Mouse (Mus musculus): Measurements from ENCODE around the gene Fam172a. TPM values are rescaled to one million over a fixed set of nuclear protein-coding genes. Genes with fewer than 3 reads are reported as not detected.

Gene Fam172a
- polyA plus RNA-seq, 2 experiments from 2014 or later: 27.7 to 28.1 TPM

DNA sequence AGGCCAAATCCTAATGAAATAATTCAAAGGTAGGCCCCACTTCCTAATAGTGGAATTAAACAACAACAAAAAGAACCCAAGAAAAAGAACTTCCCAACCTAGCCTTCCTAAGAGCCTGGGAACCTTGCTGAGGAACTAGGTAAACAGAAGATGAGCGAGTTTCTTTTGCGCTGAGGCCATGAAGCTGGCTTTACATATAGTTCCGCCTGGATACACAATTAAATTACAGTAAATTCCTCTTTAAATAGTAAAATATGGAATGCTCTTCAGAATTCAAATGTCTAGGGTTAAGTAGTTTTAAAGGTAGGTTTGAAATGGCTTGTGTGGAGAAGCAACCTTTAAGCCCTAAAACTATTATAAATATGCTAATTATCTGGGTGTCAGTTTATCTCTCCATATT, 478.4 kb downstream of the Fam172a start:
- no peak for ATAC-seq

DNA sequence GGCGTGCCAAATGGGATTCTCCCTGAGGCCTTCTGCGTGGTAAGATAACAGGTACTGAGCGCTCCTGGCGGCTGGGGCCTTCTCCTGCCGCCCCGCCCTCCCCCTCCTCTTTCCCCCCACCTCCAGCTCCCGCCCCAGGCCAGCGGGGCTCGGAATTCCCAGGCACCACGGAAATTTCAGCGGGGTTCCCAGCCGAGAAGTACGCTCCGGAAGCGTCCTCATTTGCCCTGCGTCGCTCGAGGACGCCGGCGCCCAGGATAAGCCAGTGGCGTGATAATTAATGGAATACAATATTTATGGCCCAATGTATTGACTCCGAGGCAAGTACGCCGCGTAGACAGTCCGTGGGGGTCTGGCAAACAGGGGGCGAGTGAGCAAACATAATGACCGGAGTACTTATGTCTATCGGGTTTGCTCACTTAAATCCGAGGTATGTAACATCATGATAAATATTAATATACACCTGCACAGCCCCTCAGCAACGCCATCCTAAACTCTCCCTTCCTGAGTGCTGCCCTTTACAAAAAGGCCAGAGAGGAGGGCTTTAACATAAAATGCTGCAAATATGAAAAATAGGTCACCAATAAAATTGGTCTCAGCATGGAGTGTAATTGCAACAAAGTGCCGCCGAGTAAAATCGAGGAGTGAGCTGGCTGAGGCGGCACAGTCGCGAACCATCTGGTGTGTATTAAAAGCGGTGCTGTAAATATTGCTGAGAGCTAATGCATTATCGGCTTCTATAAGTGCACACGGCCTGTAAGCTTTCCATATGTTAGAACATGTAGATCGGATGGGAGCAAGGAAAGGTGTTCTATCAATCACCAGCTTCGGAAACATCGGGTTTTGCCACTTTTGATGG, 479.5 kb downstream of the Fam172a start:
- no peak for ATAC-seq

DNA sequence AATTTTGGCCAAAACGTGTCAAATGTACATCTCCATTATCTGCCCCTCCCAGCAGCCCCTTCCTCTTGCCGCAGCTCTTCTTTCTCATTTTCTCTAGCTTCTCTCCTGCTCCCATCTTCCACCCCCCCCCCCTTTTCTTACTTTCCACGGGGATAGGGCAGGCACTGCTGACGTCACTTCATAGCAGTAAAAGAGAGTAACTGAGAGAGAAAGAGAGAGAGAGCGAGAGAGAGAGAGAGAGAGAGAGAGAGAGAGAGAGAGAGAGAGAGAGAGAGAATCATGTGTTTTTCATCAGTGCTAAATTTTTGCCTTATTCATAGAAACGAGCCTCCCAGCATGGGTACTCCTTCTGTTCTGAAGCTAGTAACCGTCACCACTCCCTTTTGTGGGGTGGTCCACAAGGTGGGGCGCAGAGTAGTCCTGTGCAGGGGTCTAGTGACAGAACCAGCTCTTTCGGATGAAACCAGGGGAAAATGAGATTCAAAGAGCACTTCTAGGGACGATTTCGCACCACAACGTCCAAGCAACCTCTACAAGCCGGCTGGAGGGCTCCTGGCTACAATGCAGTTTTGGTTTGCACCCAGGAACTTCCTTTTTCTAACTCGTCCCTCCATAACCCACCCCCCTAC, 480.2 kb downstream of the Fam172a start:
- ATAC-seq: no peak

DNA sequence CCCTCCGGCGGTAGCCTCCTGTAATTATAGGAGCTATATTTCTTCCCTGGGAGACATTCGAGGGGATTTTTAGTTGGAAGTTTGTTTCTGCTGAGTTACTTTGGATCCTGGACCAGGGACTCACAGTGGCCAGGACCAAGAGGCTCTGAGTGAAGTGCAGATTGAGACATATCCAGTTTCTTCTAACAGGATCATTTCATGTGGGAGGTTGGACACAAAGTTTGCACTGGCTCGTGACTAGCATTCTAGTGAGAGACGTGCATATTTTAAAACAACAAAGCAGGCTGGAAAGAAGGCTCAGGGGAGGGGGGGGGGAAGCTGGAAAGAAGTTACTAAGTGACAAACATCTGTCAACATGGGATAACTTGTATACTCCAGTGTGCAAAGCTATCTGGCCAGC, 481.2 kb downstream of the Fam172a start:
- no peak for ATAC-seq

DNA sequence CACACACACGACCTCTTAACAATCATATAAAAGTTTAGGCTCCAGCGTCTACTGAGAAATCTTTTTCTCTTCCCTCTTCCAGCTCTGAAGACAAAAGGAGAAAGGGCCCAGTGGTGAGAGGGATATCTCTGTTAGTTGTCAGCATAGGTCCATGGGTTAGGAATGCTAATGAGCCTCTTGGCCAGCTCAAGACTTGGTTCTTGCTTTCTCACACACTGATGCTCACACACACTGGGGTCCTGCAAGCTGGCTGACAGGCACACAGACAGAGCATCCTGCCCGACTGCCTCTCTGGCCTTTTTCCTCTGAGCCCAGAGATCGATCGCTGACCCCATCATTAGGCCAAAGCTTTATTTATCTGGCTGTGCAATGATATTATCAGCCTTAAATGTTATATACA, 482.2 kb downstream of the Fam172a start:
- ATAC-seq: no peak

DNA sequence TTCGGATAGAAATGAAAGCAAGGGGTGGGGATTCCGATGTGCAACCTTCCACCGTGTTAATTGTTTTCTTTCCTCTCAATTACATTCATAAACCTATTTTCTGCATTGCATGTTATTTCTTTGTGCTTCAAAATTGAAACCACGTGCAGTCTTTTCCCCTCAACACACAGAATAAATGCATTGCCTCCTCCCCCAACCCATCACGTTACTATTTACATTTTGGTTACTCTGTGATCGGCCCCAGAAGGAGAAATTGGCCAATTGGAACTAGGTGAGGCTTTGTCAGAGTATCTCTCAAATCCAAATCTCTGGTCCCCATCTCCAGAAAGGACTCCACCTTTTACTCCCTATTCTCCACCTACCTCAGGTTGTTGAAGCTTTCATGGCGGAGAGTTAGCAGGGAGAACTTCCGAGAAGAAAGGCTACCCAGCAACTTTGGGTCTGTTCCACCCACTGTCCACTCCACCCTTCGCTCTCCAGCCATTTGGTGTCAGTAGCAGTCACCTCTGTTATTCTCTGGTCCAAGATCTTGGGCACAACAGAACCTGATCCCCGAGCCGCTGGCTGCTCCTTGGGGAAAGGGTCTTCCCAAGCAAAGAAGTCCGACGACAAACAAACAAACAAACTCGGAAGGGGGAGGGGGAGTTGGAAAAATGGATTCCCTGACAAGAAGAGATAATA, 483.1 kb downstream of the Fam172a start:
- no peak for ATAC-seq

DNA sequence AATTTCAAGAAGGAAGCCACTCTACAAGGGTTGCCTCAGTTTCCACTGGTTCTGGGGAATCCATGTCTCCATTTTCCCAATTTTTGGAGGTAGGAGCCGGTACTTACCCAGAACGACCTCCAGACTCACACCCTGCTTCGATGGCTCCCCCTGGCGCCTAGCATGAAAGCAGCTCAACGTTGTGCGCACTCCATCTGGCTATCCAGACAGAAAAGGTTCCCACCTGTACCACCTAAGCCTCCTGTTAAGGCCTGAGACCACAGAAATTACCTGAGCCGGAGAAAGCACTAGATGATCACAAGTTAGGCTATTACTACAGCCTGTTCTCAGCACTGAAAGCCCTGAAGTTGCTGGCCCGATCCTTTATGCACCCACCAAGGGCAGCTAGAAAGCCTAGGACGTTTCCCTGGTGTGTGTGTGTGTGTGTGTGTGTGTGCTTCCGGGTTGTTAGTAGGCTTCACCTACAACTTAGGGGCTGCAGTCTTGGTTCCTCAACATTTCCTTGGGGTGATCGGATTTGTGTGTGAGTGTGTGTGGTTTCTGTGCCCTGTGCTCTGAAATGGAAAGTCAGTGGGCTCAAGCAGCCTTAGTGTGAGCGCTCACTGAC, 484.6 kb downstream of the Fam172a start:
- no peak for ATAC-seq

DNA sequence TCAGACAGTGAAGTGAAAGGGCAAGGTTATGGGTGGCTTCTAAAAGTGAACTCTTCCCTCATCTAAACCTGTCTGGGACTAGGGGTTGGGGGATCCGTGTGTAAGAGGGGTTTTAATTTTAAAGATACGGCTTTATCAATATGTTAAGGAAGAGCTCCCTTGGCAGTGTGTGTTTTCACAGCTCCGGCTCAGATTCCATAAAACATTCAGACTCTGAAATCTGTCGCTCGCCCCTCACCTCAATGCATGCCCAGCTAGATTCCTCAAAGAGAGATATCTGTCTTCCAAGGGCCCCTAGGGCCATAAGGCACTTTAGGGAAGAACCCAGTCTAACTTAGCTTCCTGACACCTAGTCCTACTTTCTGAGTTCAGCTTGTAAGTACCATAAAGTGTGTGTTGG, 486.0 kb downstream of the Fam172a start:
- ATAC-seq: no peak

DNA sequence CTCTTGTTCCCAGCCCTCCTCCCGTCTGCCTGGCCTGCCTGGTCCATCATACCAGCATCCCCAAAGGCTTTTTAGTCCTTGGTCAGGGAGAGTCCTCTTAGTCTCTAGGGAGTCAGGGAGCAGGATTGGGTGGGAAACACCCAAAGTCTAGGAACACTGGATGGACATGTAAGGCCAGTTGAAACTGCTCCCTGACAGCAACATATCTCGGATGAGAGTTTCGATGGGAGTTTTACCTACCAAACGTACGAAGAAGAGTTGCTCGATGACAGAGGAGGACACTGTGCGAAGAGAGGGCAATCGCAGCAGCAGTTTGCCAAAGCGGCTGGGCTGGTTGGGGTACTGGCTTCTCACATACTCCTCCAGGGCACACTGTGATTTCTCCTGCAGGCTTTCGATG, 487.8 kb downstream of the Fam172a start:
- ATAC-seq: no peak

DNA sequence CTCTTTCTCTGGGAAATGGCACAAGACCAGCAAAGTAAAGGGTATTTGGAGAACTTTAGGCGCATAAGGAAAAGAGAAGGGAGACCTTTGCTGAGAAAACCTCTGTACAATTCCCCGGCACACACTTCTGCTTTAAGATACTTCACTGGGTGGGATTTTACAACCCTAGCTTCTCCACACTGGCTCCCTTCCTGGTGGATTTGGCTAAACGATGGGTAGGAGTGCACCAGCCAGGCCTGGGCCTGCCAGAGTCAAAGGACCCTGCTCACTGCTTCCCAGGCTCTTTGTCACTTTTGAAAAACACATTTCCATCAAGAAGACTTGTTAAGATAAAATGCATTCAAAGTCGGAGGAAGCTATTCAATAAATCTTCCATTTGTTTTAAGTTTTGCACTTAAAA, 491.4 kb downstream of the Fam172a start:
- no peak for ATAC-seq

DNA sequence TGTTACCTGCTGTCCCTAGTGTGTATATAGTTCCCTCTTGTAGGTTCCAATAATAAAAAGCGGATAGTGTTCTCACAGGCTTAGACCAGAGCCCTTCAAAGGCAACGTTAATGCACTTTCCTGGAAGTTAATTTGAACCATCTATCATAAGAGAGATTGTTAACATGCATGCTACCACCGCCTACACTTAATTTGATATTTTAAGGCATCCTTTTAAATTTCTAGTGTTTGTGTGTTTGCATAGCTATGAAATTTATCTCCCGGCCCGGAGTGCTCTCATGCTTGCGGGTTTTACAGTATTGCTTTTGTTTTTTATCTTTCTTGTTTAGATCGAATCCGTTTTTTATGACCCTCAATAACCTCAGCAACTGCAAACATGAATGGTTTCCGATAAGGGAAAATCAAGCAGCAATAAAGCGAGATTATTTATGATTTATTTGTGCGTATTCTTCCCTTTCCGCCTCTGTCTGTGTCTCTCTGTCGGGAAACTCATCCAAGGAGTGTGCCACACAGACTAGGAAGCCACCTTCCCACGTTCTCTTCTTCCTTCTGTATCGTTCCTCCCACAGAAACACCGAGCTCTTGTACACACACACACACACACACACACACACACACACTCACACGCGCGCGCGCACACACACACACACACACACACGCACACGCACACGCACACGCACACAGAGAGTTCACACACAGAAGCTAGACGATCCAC, 492.5 kb downstream of the Fam172a start:
- no peak for ATAC-seq

DNA sequence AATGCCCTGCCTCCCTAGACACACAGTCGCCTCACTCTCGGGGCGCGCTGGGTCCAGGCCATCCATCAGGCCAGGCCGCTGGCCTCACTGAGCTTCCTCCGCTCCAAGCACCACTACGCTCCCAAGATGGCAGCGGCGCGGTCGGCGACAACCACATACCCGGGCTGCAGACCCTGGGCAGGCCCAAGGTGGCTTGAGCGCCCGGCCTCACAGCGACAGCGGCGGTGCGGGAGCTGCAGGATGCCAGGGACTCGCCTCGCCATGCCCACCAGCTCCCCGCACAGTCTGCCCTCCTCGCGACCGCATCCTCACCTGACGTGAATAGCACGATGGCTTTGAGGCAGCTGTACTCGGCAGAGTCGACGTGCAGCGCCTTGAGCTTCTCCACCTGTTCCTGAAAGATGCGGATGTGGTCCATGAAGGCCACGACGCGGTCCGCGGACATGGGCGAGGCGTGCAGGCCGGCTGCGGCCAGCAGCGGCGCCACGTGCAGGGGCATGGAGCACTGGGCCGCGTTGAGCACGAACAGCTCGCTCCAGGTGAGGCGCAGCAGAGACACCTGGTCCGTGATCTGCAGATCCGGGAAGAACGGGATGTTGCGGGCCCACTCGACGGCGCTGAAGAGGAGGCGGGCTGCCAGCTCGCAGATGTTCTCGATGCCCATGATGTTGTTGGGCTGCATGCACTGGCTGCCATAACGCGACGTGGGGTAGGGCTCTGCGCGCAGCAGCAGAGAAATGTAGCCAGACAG, 493.2 kb downstream of the Fam172a start:
- no peak for ATAC-seq

DNA sequence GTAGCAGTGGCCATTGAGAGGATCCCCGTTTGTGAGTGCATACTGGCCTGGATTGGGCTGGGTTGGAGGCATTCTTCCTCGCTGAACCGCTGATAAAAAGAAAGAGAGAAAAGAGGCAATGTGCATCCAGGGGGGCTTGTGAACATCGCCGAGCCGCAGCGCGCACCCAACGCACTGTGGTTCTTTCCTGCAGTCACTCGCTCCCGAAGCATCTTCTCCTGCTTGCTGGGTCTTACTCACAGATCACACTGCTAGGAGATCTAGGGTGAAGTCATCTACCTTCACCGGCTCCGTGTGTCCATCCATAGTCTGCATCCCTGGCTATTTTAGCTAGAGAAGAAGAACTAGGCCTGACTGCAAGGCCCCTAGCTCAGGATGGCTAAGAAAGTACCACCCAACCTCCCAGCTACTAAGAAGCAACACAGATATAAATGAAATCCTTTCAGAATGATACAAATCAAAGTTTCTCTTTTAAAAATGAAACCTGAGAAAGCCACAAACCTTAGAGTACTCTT, 493.8 kb downstream of the Fam172a start:
- ATAC-seq: no peak

DNA sequence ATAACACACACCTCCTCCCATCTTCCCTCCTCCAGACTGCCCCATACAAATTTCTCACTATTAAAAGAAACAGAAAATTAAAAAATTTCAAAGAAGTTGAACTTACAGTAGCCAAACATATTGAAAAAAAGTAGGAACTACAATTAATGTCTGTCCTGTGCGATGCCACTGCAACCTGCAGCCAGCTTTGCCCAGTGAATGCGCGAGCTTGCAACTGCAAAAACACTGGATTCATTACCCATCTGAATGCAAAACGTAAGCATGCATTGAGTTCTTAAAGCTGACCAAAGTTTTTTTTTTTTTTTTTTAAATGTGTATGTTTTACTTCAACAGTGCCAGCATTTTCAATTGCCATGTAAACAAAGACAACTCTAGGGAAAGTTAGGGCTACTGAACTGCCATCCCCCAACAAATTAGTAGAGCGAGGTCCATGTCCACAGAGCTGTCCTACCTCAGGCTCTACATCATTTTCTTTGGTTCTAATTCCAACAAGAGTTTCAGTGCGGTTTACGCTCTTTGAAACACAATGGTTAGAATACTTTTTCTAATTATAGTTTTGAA, 494.5 kb downstream of the Fam172a start:
- no peak for ATAC-seq

DNA sequence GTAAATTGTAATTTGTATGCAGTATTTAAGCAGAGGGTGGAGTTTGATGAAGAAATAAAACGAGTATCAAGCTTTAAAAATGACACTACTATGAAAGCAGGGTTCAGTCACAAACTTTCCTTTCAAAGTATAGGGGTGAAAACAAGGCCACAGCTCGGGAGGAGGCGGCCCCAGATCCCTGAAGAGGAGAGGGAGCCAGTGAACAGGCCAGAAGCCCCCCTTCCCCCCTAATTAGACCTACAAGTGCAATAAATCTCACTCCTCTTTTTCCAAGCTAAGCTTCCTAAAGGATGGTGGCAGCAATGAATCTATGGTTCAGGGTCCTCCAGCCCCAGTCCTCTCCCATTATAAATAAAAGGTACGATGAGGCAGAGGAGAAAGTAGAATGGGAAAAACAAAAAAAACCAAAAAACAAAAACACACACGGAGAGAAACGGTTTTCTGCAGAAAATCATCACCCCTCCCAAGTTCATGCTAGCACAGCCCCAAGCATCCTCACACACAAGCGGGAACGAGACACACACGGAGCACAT, 495.5 kb downstream of the Fam172a start:
- ATAC-seq: no peak

DNA sequence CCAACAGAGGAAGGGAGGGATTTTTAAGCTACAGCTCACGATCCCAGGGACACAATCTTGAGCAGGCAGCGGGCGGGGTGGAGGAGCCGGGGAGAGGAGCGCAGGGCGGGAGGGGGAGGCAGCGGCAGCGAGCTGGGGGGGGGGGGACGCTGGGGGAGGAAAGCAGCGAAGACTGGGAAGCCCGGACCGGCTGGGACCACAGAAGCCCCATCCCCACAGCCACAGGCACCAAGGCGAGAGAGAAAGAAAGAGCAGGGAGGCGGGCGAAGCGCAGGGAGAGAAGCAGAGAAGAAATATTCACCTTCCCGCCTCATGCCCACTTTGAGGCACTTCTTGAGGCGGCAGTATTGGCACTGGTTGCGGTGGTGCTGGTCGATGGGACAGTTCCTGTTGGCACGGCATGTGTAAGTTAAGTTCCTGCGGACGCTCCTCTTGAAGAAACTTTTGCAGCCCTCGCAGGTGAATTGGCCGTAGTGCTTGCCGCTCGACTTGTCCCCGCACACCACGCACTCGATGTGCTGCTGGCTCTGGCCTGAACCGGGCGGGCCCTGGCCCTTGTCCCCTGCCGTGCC, 496.1 kb downstream of the Fam172a start:
- no peak for ATAC-seq

DNA sequence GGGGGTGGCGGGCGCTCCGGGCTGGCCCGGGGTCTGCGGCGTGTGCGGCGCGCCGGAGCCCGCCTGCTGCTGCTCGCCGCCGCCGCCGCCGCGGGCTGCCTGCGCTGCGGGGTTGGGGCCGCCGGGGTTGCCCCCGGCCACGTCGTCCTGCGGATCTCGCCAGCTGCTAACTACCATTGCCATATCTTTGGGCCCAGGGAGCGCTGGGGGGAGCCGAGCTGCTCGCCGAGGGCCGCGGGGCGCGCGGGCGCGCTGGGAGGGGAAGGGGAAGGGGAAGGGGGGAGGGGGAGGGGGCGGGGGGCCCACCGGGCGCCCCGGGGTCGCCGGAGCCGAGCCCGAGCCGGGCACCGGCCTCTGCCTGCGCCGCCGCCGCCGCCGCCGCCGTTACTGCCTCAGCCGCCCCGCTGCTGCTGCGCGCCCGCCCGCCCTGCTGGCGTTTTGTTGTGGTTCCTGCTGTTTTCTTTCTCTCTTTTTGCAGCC, 496.6 kb downstream of the Fam172a start:
- no peak for ATAC-seq

DNA sequence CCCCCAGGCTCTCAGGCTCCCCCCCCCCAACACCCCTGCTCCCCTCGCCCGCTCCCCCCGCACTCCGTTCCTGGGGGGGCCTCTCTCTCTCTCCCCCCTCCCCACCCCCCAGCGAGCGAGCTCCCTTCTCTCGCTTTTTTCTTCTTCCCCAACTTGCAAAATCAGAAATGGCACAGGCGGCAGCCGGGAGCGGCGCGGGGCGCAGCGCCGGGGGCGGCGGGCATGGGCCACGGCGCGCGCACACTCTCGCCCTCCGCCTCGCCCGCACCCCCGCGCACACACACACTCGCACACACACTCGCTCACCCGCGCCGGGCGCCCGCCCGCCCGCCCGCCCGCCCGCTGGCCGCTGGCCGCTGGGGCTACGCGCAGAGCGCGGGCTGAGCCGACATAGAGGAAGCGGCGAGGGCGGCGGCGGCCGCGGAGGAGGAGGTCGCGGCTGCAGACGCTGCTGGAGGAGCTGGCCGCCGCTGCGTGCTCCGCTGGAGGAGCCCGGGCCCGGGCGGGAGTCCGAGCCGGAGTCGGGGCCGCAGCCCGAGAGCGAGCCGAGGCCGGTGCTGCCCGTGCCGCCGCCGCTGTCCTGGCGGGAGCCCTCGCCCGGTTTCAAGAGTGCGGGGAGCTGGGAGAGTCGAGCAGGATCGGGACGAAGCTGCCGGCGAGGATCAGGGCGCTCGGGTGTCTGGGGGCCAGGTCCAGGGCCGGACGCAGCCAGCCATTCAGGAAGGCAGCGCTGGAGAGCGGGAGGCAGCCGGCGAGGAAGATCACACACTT, 497.2 kb downstream of the Fam172a start:
- ATAC-seq: no peak

DNA sequence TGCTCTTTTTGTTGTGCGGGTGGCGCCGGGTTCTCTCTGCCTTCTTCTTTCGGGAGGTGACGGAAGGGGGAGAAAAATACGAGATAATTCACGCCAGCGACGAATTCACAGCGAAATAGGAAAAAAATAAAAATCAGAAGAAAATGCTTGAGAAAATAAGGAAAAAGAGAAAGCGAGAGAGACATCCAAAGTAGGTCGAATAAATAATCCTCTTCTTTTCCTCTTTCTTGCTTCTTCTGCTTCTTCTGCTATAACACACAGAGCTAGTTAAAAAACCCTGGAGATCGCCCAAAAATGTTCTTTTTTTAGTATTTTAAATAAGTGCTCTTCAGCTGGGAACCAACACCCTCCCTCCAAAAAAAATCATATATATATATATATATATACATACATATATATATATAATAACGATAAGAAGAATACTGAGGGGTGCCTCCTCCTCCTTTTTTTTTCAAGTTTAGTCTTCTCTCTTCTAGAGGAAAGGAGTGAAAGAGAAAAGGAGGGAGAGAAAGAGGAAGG, 497.9 kb downstream of the Fam172a start, which contains the start of gene Nr2f1:
Gene Nr2f1 (minus strand): TSS at position 116 of the 519 bp plus-strand sequence.
- ATAC-seq: no peak
